Mouse (Mus musculus) hindbrain, embryonic 12.5 days (tissue): ENCODE results near the gene Ntrk2. TPM values are rescaled to one million over a fixed set of nuclear protein-coding genes. Genes with fewer than 3 reads are reported as not detected.

Experiments
- ATAC-seq: fragments of 200-750 bp; cut with Nextera tagmentation; 2 replicates; pipeline ENCODE4 v1.8.0; 2017; ENCODE audit warnings: moderate TSS enrichment; ENCODE audit not compliant: low FRiP score
- H3K27ac ChIP-seq: fragments of 300-500 bp; sonication (generic); 2 replicates; pipeline ENCODE4 v1.5.1; 2016; ENCODE audit warnings: mild to moderate bottlenecking
- H3K27me3 ChIP-seq: fragments of 300-500 bp; sonication (generic); 2 replicates; pipeline ENCODE4 v1.6.1; 2016; ENCODE audit warnings: mild to moderate bottlenecking
- H3K36me3 ChIP-seq: fragments of 300-500 bp; sonication (generic); 2 replicates; pipeline ENCODE4 v1.6.1; 2016; ENCODE audit warnings: mild to moderate bottlenecking
- H3K4me1 ChIP-seq: fragments of 300-500 bp; sonication (generic); 2 replicates; pipeline ENCODE4 v1.6.1; 2016
- H3K4me2 ChIP-seq: fragments of 300-500 bp; sonication (generic); replicated peaks from 2 replicates; pipeline ENCODE4 v1.6.1; 2016; ENCODE audit warnings: mild to moderate bottlenecking
- H3K4me3 ChIP-seq: fragments of 300-500 bp; sonication (generic); 2 replicates; pipeline ENCODE4 v1.5.1; 2016; ENCODE audit warnings: mild to moderate bottlenecking
- H3K9ac ChIP-seq: fragments of 300-500 bp; sonication (generic); 2 replicates; pipeline ENCODE4 v1.6.1; 2016; ENCODE audit warnings: mild to moderate bottlenecking, moderate library complexity
- H3K9me3 ChIP-seq: fragments of 300-500 bp; sonication (generic); replicated peaks from 2 replicates; pipeline ENCODE4 v1.6.1; 2016; ENCODE audit warnings: mild to moderate bottlenecking
- WGBS: fragments of 180-500 bp; shearing (Covaris S2); methylation state at CpG from one replicate; pipeline ENCODE4 v1.1.7; 2016; 5-methylcytosine and 5-hydroxymethylcytosine counted together
- polyA plus RNA-seq: library from polyadenylated mRNA; unstranded; fragments of >200 nt; fragmentation: Nextera tagmentation; extraction: Ambion mirVana; gene quantifications from 2 replicates; pipeline ENCODE4 v1.2.1, GENCODE M21; 2016

Ntrk2 gene
- polyA plus RNA-seq, 1 experiment from 2014 or later: 71.2 TPM

DNA sequence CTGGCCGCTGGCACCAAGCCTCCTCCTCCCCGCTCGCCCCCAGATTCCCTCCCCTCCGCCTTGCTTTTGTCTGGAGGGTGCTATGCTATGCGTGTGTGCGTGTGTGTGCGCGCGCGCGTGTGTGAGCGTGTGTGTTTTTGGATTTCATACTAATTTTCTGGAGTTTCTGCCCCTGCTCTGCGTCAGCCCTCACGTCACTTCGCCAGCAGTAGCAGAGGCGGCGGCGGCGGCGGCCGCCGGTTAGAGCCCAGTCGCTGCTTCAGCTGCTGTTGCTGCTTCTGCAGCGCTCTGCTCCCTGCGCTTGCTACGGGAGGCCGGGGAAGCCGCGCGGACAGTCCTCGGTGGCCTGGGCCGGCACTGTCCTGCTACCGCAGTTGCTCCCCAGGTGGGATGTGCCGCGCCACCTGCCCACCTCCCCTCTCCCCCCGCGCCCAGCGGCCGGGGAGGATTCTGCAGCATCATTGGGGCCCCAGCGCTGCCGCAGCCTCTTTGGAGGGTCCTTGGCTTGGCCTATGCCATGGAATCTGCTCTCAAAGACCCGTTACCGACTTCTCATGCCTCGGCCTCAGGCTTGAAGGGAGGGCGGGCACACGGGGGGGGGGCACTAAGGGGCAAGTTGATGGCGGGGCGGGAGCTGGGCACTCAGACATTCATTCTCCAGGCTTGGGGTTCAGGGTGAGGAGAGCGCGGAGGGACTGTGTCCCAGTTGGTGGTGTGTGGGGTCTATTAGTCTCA, 1.4 kb downstream of the Ntrk2 start:
- peak; percentile 71 for ATAC-seq
- peaks cover 37% of the 10 kb centered on the region for H3K4me1 ChIP-seq
- H3K27me3 ChIP-seq: peaks cover 16% of the 10 kb centered on the region
- H3K27ac ChIP-seq: peak overlapping the region; percentile 89
- no peaks in the 10 kb centered on the region for H3K36me3 ChIP-seq
- WGBS: under 1% methylated on average over 48 of the region's 50 CpGs
- no peaks in the 10 kb centered on the region for H3K9me3 ChIP-seq
- peak overlapping the region; percentile 95 for H3K4me2 ChIP-seq
- peak overlapping the region; percentile 77 for H3K4me3 ChIP-seq
- peak overlapping the region; percentile 90 for H3K9ac ChIP-seq

- H3K4me1 ChIP-seq: peaks cover 37% of the 10 kb centered on the region
- H3K27ac ChIP-seq: peak overlapping the region; percentile 89
- H3K9me3 ChIP-seq: no peaks in the 10 kb centered on the region
- H3K4me2 ChIP-seq: peak overlapping the region; percentile 95
- H3K27me3 ChIP-seq: peaks cover 16% of the 10 kb centered on the region
- ATAC-seq: peak; percentile 33
- H3K36me3 ChIP-seq: no peaks in the 10 kb centered on the region
- peak overlapping the region; percentile 90 for H3K9ac ChIP-seq
- H3K4me3 ChIP-seq: peak overlapping the region; percentile 77
- WGBS: 0% methylated on average over 30 of the region's 32 CpGs
Observed at GRCm38 (mm10) chr13:58808381-58808821, 2.0 kb downstream of the Ntrk2 start.

DNA sequence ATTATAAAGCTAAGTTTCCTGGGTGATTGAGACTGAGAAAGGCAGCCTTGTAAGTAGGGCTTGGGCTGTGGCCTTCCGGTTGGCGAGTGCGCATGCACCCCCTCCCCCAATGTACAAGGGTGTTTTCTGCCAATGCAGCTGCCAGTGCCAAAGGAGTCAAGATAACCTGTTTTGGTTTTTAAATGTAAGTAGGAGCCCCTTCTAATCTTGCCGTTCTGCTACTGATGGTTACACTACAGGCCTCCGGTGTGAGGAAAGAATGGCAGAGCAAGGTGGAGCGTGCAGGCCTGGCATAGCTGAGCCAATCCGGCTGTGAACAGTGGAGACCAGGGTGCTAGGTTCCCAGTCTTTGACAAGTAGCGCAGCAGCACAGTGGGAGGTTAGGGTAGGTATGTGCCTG, 3.6 kb downstream of the Ntrk2 start:
- Histone ChIP-seq H3K4me2 (peak overlapping the region; percentile 95), H3K27me3 (peaks cover 15% of the 10 kb centered on the region), H3K9ac (peak overlapping the region; percentile 90), H3K9me3 (no peaks in the 10 kb centered on the region), H3K27ac (peak overlapping the region; percentile 26; the same call in 1 of the 2 replicates), H3K4me3 (peak overlapping the region; percentile 77), H3K36me3 (no peaks in the 10 kb centered on the region), H3K4me1 (peaks cover 37% of the 10 kb centered on the region)
- WGBS: 72% methylated on average over 8 of the region's 8 CpGs
- ATAC-seq: no peak

DNA sequence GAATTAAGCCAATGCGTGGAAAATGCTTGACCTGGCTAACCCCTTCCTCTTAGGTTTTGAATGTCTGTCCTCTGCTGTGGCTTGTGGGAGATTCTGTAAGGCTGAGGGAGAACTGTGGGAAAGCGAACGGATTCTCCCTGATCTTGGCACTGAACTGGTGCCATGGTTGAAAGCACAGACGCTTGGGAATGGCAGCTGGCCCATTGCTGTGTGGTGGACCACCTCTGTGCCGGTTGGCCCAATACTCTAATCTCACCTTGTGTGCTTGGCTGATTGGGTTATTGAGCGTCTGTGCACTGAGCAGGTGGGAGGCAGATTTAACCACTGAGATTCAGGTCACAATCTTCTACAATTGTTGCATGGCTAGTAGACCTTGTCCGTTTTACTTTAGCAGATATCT, 18.4 kb downstream of the Ntrk2 start:
- H3K4me3 ChIP-seq: no peak overlapping the region
- H3K4me1 ChIP-seq: peaks cover 11% of the 10 kb centered on the region; the same call in 1 of the 2 replicates
- H3K4me2 ChIP-seq: no peak overlapping the region
- H3K27me3 ChIP-seq: no peaks in the 10 kb centered on the region
- no peak overlapping the region for H3K27ac ChIP-seq
- H3K36me3 ChIP-seq: peaks cover 6% of the 10 kb centered on the region; the same call in 1 of the 2 replicates
- peaks cover 4% of the 10 kb centered on the region; the same call in 1 of the 2 replicates for H3K9me3 ChIP-seq
- no peak overlapping the region for H3K9ac ChIP-seq
- no peak for ATAC-seq
- WGBS: 88% methylated on average over 7 of the region's 7 CpGs

- Histone ChIP-seq H3K9ac (no peak overlapping the region), H3K4me1 (peaks cover 13% of the 10 kb centered on the region; the same call in 1 of the 2 replicates), H3K9me3 (peaks cover 4% of the 10 kb centered on the region; the same call in 1 of the 2 replicates), H3K36me3 (0 out of 2 replicates have a peak, but pooled peaks cover 4% of the 10 kb centered on the region), H3K4me2 (no peak overlapping the region), H3K4me3 (no peak overlapping the region), H3K27me3 (no peaks in the 10 kb centered on the region), H3K27ac (no peak overlapping the region)
- no peak for ATAC-seq
- WGBS: 65% methylated on average over 14 of the region's 14 CpGs
Observed at GRCm38 (mm10) chr13:58826356-58827197, 20.2 kb downstream of the Ntrk2 start.

DNA sequence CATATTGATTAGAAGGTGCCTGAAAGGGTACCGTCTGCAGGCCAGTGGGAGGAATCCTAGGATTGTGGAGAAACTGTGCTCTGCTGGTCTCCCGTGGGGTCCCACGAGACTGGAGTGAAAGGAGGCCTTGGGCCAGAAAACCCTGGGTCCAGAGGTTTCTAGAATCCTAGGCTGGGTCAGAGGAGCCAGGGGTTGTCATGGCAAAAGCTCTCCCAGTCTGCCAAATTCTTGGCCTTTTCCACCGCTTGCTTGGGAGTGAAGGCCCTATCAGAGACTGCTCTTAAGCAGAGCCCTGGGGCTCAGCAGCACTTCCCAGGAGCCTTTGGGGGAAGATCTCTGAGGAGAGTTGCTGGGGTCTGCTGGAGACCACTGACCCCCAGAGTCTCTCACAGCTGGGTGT, 25.6 kb downstream of the Ntrk2 start:
- H3K9ac ChIP-seq: no peak overlapping the region
- H3K27ac ChIP-seq: no peak overlapping the region
- no peak for ATAC-seq
- H3K4me1 ChIP-seq: peaks cover 8% of the 10 kb centered on the region; the same call in 1 of the 2 replicates
- H3K9me3 ChIP-seq: peaks cover 4% of the 10 kb centered on the region; the same call in 1 of the 2 replicates
- WGBS: 65% methylated on average over 4 of the region's 4 CpGs
- H3K4me3 ChIP-seq: no peak overlapping the region
- no peak overlapping the region for H3K4me2 ChIP-seq
- no peaks in the 10 kb centered on the region for H3K27me3 ChIP-seq
- H3K36me3 ChIP-seq: 0 out of 2 replicates have a peak, but pooled peaks cover 4% of the 10 kb centered on the region

DNA sequence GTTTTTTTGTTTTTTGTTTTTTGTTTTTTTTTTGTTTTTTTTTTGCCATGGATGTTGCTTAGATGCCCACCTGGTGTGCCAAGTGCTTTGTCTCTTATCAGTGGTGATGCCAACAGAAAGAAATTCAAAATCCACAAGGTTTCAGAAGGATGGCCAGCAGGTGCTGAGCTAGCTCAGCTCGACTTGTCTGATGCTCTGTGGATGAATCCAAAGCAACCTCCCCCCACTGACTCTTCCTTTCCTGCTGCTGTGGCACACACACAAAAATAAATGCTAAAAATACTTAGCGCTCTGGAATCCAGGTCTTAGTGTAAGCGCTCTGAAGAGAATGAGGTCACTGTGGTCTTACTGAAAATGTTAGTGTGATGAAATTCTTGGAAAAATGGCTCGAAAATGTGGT, 28.4 kb downstream of the Ntrk2 start:
- no peak overlapping the region for H3K9ac ChIP-seq
- H3K9me3 ChIP-seq: no peaks in the 10 kb centered on the region
- ATAC-seq: no peak
- H3K4me1 ChIP-seq: peaks cover 8% of the 10 kb centered on the region; the same call in 1 of the 2 replicates
- no peaks in the 10 kb centered on the region for H3K27me3 ChIP-seq
- no peak overlapping the region for H3K4me2 ChIP-seq
- no peak overlapping the region for H3K4me3 ChIP-seq
- H3K36me3 ChIP-seq: no peaks in the 10 kb centered on the region
- no peak overlapping the region for H3K27ac ChIP-seq
- 77% methylated on average over 4 of the region's 4 CpGs for WGBS

GRCm38 (mm10) chr13:58836891-58837290, 30.5 kb downstream of the Ntrk2 start:
- no peaks in the 10 kb centered on the region for H3K27me3 ChIP-seq
- WGBS: 93% methylated on average over 1 of the region's 1 CpGs
- no peak overlapping the region for H3K27ac ChIP-seq
- no peaks in the 10 kb centered on the region for H3K9me3 ChIP-seq
- H3K4me1 ChIP-seq: peaks cover 9% of the 10 kb centered on the region
- no peak overlapping the region for H3K9ac ChIP-seq
- no peak overlapping the region for H3K4me2 ChIP-seq
- ATAC-seq: no peak
- H3K36me3 ChIP-seq: no peaks in the 10 kb centered on the region
- no peak overlapping the region for H3K4me3 ChIP-seq

DNA sequence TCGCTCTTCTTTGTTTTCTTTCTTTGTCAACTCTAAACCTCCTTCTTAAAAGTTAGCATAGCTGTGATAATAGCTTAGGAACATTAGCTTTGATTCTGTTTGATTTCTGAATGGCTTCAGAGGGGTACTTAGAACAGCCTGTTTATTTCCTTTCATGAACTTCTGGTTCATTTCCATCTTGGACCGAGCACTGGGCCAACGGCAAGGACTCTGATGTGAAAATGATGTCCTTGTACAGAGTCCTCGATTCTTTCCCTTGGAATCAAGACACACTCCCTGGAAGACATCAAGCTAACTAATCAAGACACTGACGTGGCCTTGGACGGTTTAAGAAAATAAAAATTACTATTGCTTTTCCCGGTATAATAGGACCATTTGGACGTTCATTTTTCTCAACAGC, 31.7 kb downstream of the Ntrk2 start:
- Histone ChIP-seq H3K27me3 (no peaks in the 10 kb centered on the region), H3K9ac (no peak overlapping the region), H3K4me2 (no peak overlapping the region), H3K4me3 (no peak overlapping the region), H3K36me3 (no peaks in the 10 kb centered on the region), H3K9me3 (no peaks in the 10 kb centered on the region), H3K27ac (no peak overlapping the region), H3K4me1 (peaks cover 6% of the 10 kb centered on the region)
- 91% methylated on average over 8 of the region's 8 CpGs for WGBS
- ATAC-seq: no peak

DNA sequence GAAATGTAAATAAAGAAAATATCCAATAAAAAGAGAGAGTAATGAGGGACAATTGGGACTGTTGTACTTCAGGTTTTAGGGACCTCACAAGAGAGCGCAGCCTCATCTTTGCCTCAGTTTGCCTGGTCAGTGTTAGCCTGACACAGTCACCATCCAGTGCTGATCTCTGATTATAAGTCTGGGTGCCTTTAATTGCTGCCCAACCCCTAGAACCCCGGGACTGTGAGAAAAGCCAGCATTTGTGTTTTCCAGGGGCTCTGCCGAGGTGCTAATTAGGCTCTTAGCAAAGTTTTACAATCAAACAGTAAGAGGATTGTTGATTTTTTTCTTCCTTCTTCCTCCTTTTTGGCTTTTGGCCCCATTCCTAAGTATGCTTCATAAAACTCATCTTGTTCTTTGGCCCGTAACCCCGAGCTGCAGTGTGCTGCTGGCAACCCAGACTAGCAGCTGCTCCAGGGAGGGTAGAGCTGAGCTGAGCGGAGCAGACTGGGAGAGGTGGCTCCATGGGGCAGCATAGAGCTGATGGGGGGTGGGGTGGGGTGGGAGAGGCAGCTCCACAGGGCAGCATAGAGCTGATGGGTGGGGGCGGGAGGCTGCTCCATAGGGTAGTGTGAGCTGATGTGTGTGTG, 34.5 kb downstream of the Ntrk2 start:
- 0 out of 2 replicates have a peak, but pooled peaks cover 4% of the 10 kb centered on the region for H3K36me3 ChIP-seq
- no peak overlapping the region for H3K27ac ChIP-seq
- no peak overlapping the region for H3K4me2 ChIP-seq
- no peaks in the 10 kb centered on the region for H3K9me3 ChIP-seq
- ATAC-seq: no peak; the same call in 1 of the 2 replicates
- no peak overlapping the region for H3K9ac ChIP-seq
- 50% methylated on average over 7 of the region's 7 CpGs for WGBS
- no peaks in the 10 kb centered on the region for H3K27me3 ChIP-seq
- no peak overlapping the region for H3K4me3 ChIP-seq
- peaks cover 11% of the 10 kb centered on the region for H3K4me1 ChIP-seq

- WGBS: 91% methylated on average over 9 of the region's 9 CpGs
Observed at GRCm38 (mm10) chr13:58843826-58844225, 37.5 kb downstream of the Ntrk2 start.

GRCm38 (mm10) chr13:58848578-58848977, 42.2 kb downstream of the Ntrk2 start:
- ATAC-seq: no peak
- H3K9me3 ChIP-seq: 0 out of 2 replicates have a peak, but pooled peaks cover 3% of the 10 kb centered on the region
- 92% methylated on average over 4 of the region's 4 CpGs for WGBS

More at GRCm38 (mm10) chr13:58843826-58844225, 37.5 kb downstream of the Ntrk2 start:
- H3K4me3 ChIP-seq: no peak overlapping the region
- H3K9me3 ChIP-seq: 0 out of 2 replicates have a peak, but pooled peaks cover 3% of the 10 kb centered on the region
- H3K4me2 ChIP-seq: no peak overlapping the region
- no peaks in the 10 kb centered on the region for H3K27me3 ChIP-seq
- peaks cover 12% of the 10 kb centered on the region for H3K4me1 ChIP-seq
- ATAC-seq: no peak
- H3K36me3 ChIP-seq: peaks cover 28% of the 10 kb centered on the region
- no peak overlapping the region for H3K9ac ChIP-seq
- H3K27ac ChIP-seq: no peak overlapping the region

More at GRCm38 (mm10) chr13:58848578-58848977, 42.2 kb downstream of the Ntrk2 start:
- Histone ChIP-seq H3K4me1 (peaks cover 6% of the 10 kb centered on the region), H3K27ac (no peak overlapping the region), H3K9ac (no peak overlapping the region), H3K4me3 (no peak overlapping the region), H3K4me2 (no peak overlapping the region), H3K36me3 (peaks cover 28% of the 10 kb centered on the region), H3K27me3 (no peaks in the 10 kb centered on the region)
